Mouse (Mus musculus): ENCODE measurements around the gene Sfxn1. TPM values are rescaled to one million over a fixed set of nuclear protein-coding genes. Genes with fewer than 3 reads are reported as not detected.

Gene Sfxn1
- polyA plus RNA-seq, 1 experiment from 2014 or later: 110 TPM

GRCm38 (mm10) chr13:54084178-54084577 lies 12.5 kb downstream of the Sfxn1 start:
- no peak for ATAC-seq (ENCODE audit: low FRiP score, low TSS enrichment)
- WGBS: 54% methylated on average over 4 of the region's 4 CpGs
- H3K27ac ChIP-seq (ENCODE audit: low read depth, low read length): no peak overlapping the region

GRCm38 (mm10) chr13:54084826-54085225 lies 13.2 kb downstream of the Sfxn1 start:
- no peaks in the 10 kb centered on the region for H3K27me3 ChIP-seq (ENCODE audit: control insufficient read depth, insufficient read depth, low read length)
- H3K9me3 ChIP-seq (ENCODE audit: control insufficient read depth, low read length): no peaks in the 10 kb centered on the region
- no peak overlapping the region for H3K27ac ChIP-seq (ENCODE audit: low read depth, low read length)
- H3K4me2 ChIP-seq (replicated peaks; ENCODE audit: low read depth, low read length): no peak overlapping the region
- H3K9ac ChIP-seq (ENCODE audit: low read depth, low read length): no peak overlapping the region
- H3K4me3 ChIP-seq (ENCODE audit: low read length): no peak overlapping the region
- peaks cover 46% of the 10 kb centered on the region for H3K36me3 ChIP-seq (ENCODE audit: control insufficient read depth, insufficient read depth, low read length)
- 94% methylated on average over 5 of the region's 5 CpGs for WGBS
- no peak for ATAC-seq (ENCODE audit: low FRiP score, low TSS enrichment)
- no peaks in the 10 kb centered on the region for H3K4me1 ChIP-seq (ENCODE audit: control insufficient read depth, insufficient read depth, low read length)

More at GRCm38 (mm10) chr13:54084178-54084577, 12.5 kb downstream of the Sfxn1 start:
- H3K4me2 ChIP-seq (replicated peaks; ENCODE audit: low read depth, low read length): no peak overlapping the region
- no peaks in the 10 kb centered on the region for H3K9me3 ChIP-seq (ENCODE audit: control insufficient read depth, low read length)
- no peak overlapping the region for H3K4me3 ChIP-seq (ENCODE audit: low read length)
- peaks cover 39% of the 10 kb centered on the region for H3K36me3 ChIP-seq (ENCODE audit: control insufficient read depth, insufficient read depth, low read length)
- H3K9ac ChIP-seq (ENCODE audit: low read depth, low read length): no peak overlapping the region
- H3K4me1 ChIP-seq (ENCODE audit: control insufficient read depth, insufficient read depth, low read length): no peaks in the 10 kb centered on the region
- H3K27me3 ChIP-seq (ENCODE audit: control insufficient read depth, insufficient read depth, low read length): no peaks in the 10 kb centered on the region

- no peak for ATAC-seq (ENCODE audit: low FRiP score, low TSS enrichment)
- 93% methylated on average over 18 of the region's 18 CpGs for WGBS
- Histone ChIP-seq H3K4me1 (ENCODE audit: control insufficient read depth, insufficient read depth, low read length) (no peaks in the 10 kb centered on the region), H3K9me3 (ENCODE audit: control insufficient read depth, low read length) (no peaks in the 10 kb centered on the region), H3K27me3 (ENCODE audit: control insufficient read depth, insufficient read depth, low read length) (no peaks in the 10 kb centered on the region), H3K27ac (ENCODE audit: low read depth, low read length) (no peak overlapping the region), H3K9ac (ENCODE audit: low read depth, low read length) (no peak overlapping the region), H3K36me3 (ENCODE audit: control insufficient read depth, insufficient read depth, low read length) (peaks cover 48% of the 10 kb centered on the region), H3K4me2 (replicated peaks; ENCODE audit: low read depth, low read length) (no peak overlapping the region), H3K4me3 (ENCODE audit: low read length) (no peak overlapping the region)
These were observed 13.6 kb downstream of the Sfxn1 start for GRCm38 (mm10) chr13:54085266-54085665.

- H3K4me2 ChIP-seq (replicated peaks; ENCODE audit: low read depth, low read length): no peak overlapping the region
- H3K36me3 ChIP-seq (ENCODE audit: control insufficient read depth, insufficient read depth, low read length): peaks cover 86% of the 10 kb centered on the region
- H3K27ac ChIP-seq (ENCODE audit: low read depth, low read length): no peak overlapping the region
- no peaks in the 10 kb centered on the region for H3K9me3 ChIP-seq (ENCODE audit: control insufficient read depth, low read length)
- H3K9ac ChIP-seq (ENCODE audit: low read depth, low read length): no peak overlapping the region
- no peak for ATAC-seq (ENCODE audit: low FRiP score, low TSS enrichment)
- H3K27me3 ChIP-seq (ENCODE audit: control insufficient read depth, insufficient read depth, low read length): no peaks in the 10 kb centered on the region
- whole genome bisulfite sequencing: 87% methylated on average over 6 of the region's 6 CpGs
- no peak overlapping the region for H3K4me3 ChIP-seq (ENCODE audit: low read length)
- no peaks in the 10 kb centered on the region for H3K4me1 ChIP-seq (ENCODE audit: control insufficient read depth, insufficient read depth, low read length)
These were observed 20.1 kb downstream of the Sfxn1 start for GRCm38 (mm10) chr13:54091719-54092118.

- H3K27ac ChIP-seq (ENCODE audit: low read depth, low read length): no peak overlapping the region
- ATAC-seq (ENCODE audit: low FRiP score, low TSS enrichment): no peak
- no peak overlapping the region for H3K9ac ChIP-seq (ENCODE audit: low read depth, low read length)
- no peaks in the 10 kb centered on the region for H3K4me1 ChIP-seq (ENCODE audit: control insufficient read depth, insufficient read depth, low read length)
- WGBS: 89% methylated on average over 4 of the region's 4 CpGs
- no peak overlapping the region for H3K4me3 ChIP-seq (ENCODE audit: low read length)
- H3K4me2 ChIP-seq (replicated peaks; ENCODE audit: low read depth, low read length): no peak overlapping the region
- no peaks in the 10 kb centered on the region for H3K27me3 ChIP-seq (ENCODE audit: control insufficient read depth, insufficient read depth, low read length)
- peaks cover 78% of the 10 kb centered on the region for H3K36me3 ChIP-seq (ENCODE audit: control insufficient read depth, insufficient read depth, low read length)
- no peaks in the 10 kb centered on the region for H3K9me3 ChIP-seq (ENCODE audit: control insufficient read depth, low read length)
These were observed 22.7 kb downstream of the Sfxn1 start for GRCm38 (mm10) chr13:54094349-54094748.

DNA sequence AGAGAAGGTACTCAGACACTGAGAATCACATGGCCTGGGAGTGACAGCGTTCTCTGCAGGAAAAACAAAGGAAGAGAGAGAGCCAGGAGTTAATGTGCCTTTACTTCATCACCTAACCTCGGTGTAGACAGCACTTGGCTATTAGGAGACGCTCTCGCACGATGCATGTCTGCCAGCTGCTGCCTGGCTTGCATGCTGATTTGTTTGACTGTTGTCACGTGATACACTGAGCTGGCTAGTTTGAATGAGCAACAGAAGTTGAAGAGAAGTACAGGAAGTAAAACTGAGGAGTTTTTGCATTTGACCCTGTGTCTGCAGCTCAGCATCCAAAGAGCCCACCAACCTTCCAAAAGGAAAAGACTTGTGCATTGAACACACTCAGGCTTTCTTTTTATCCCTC lies 23.3 kb downstream of the Sfxn1 start:
- Histone ChIP-seq H3K4me1 (ENCODE audit: control insufficient read depth, insufficient read depth, low read length) (no peaks in the 10 kb centered on the region), H3K4me3 (ENCODE audit: low read length) (no peak overlapping the region), H3K27ac (ENCODE audit: low read depth, low read length) (no peak overlapping the region), H3K27me3 (ENCODE audit: control insufficient read depth, insufficient read depth, low read length) (no peaks in the 10 kb centered on the region), H3K4me2 (replicated peaks; ENCODE audit: low read depth, low read length) (no peak overlapping the region), H3K36me3 (ENCODE audit: control insufficient read depth, insufficient read depth, low read length) (peaks cover 75% of the 10 kb centered on the region), H3K9ac (ENCODE audit: low read depth, low read length) (no peak overlapping the region), H3K9me3 (ENCODE audit: control insufficient read depth, low read length) (no peaks in the 10 kb centered on the region)
- WGBS: 83% methylated on average over 6 of the region's 6 CpGs
- ATAC-seq (ENCODE audit: low FRiP score, low TSS enrichment): no peak

DNA sequence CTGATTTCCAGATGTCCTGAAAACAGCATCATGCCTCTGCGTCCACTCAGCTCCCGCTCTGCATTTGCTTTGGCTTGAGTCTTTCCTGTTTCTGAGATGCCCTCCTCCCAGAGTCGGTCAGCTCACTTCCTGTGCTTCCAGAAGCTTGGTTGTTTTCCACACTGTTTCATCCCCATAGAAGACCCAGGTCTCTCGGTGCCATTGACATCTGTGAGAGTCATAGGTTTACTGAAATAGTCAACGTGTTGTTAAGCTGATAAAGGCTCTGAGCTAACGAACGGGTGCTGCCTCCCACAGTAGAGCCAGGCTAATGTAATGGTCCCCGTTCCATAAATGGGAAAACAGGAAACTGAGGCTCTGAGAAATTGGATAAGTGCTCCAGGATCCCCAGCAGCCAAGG lies 24.1 kb downstream of the Sfxn1 start:
- H3K27ac ChIP-seq (ENCODE audit: low read depth, low read length): no peak overlapping the region
- H3K9me3 ChIP-seq (ENCODE audit: control insufficient read depth, low read length): no peaks in the 10 kb centered on the region
- 88% methylated on average over 8 of the region's 8 CpGs for WGBS
- H3K4me2 ChIP-seq (replicated peaks; ENCODE audit: low read depth, low read length): no peak overlapping the region
- ATAC-seq (ENCODE audit: low FRiP score, low TSS enrichment): no peak
- H3K27me3 ChIP-seq (ENCODE audit: control insufficient read depth, insufficient read depth, low read length): no peaks in the 10 kb centered on the region
- peaks cover 73% of the 10 kb centered on the region for H3K36me3 ChIP-seq (ENCODE audit: control insufficient read depth, insufficient read depth, low read length)
- H3K4me1 ChIP-seq (ENCODE audit: control insufficient read depth, insufficient read depth, low read length): no peaks in the 10 kb centered on the region
- no peak overlapping the region for H3K9ac ChIP-seq (ENCODE audit: low read depth, low read length)
- no peak overlapping the region for H3K4me3 ChIP-seq (ENCODE audit: low read length)

DNA sequence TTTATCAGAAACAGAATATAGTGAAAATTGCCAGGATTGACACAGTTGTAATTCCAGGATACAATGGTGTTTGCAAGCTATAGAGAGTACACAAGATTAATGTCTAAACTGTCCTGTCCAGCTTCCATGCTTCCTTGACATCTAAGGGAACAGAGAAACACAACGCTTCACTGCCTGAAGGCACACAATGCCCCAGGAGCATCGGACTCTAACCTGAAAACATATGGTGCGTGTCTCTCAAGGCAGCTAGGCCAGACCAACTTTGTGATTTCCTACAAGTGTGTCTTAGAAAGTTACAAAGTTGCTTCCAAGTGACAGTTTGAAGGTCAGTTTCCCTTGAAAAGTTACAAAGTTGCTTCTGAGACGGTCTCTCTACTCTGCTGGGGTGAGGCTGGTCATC lies 25.6 kb downstream of the Sfxn1 start:
- no peaks in the 10 kb centered on the region for H3K9me3 ChIP-seq (ENCODE audit: control insufficient read depth, low read length)
- no peaks in the 10 kb centered on the region for H3K4me1 ChIP-seq (ENCODE audit: control insufficient read depth, insufficient read depth, low read length)
- H3K4me3 ChIP-seq (ENCODE audit: low read length): no peak overlapping the region
- peaks cover 60% of the 10 kb centered on the region for H3K36me3 ChIP-seq (ENCODE audit: control insufficient read depth, insufficient read depth, low read length)
- ATAC-seq (ENCODE audit: low FRiP score, low TSS enrichment): no peak
- WGBS: 92% methylated on average over 4 of the region's 4 CpGs
- no peak overlapping the region for H3K27ac ChIP-seq (ENCODE audit: low read depth, low read length)
- H3K9ac ChIP-seq (ENCODE audit: low read depth, low read length): no peak overlapping the region
- no peak overlapping the region for H3K4me2 ChIP-seq (replicated peaks; ENCODE audit: low read depth, low read length)
- no peaks in the 10 kb centered on the region for H3K27me3 ChIP-seq (ENCODE audit: control insufficient read depth, insufficient read depth, low read length)

- no peak for ATAC-seq (ENCODE audit: low FRiP score, low TSS enrichment)
- WGBS: 92% methylated on average over 6 of the region's 6 CpGs
- Histone ChIP-seq H3K27me3 (ENCODE audit: control insufficient read depth, insufficient read depth, low read length) (no peaks in the 10 kb centered on the region), H3K9me3 (ENCODE audit: control insufficient read depth, low read length) (no peaks in the 10 kb centered on the region), H3K4me2 (replicated peaks; ENCODE audit: low read depth, low read length) (no peak overlapping the region), H3K4me3 (ENCODE audit: low read length) (no peak overlapping the region), H3K27ac (ENCODE audit: low read depth, low read length) (no peak overlapping the region), H3K9ac (ENCODE audit: low read depth, low read length) (no peak overlapping the region), H3K36me3 (ENCODE audit: control insufficient read depth, insufficient read depth, low read length) (peaks cover 57% of the 10 kb centered on the region), H3K4me1 (ENCODE audit: control insufficient read depth, insufficient read depth, low read length) (no peaks in the 10 kb centered on the region)
These were observed 26.1 kb downstream of the Sfxn1 start for GRCm38 (mm10) chr13:54097797-54098196.
